Mouse (Mus musculus) urinary bladder, postnatal 14 days (tissue): ENCODE results near the gene Kcnma1.

ENCODE experiments used
- DNase-seq: peaks from one replicate; pipeline ENCODE4 v3.0.0; 2021; ENCODE audit warnings: low spot score

Kcnma1 gene

DNA sequence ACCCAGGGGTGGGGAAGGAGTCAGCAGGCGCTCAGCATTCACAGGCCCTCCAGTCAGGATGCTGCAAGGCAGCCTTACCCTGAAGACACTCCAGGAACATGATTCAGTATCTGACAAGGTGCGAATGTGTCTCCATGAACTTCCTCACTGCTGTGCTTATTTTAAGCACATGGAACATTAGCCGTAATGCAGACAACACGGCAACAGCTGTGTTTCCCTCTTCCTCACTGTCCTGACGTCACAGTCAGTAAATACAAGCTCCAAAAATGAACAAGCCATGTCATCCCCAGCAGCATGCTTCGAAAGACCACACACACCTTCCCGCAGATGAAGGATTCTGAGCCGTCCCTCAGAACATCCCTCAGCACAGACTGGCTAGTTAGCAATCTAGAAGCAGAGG lies 47.8 kb downstream of the Kcnma1 start:
- no peak for DNase-seq

DNA sequence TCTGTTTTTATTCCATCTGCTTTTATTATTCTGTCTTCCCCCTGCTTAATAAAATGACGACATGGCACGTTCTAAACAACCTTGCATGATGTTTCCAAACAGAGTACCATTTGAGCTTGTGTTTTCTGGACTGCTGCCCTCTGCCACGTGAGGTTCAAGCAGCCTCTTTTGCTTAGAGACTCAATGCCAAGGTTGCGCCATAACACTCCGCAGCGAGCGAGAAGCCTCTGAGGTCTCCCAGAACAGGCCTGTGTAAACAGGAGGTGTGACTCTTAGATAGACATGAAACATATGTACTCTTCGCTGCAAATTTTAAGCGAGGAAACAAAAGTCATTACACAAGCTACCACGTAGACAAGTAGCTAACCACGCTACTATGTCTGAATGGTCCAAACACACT lies 55.2 kb downstream of the Kcnma1 start:
- DNase-seq, result peak; percentile 65

DNA sequence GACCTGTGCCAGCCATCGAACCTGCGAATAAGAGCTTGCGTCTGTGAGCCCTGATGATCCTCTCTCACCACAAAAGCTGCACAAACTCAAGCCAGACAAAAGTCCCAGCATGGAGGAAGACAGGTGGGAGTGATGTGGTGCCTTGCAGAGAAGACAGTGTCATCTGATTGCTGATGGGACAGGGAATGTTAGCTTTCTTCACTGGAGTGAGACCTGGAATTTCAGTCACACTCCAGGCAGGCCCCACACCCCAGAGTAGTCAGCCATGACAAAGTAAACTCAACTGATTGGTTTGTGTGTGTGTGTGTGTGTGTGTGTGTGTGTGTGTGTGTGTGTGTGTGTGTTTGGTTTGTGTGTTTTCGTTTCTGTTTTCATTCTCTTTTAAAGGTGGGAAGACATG lies 57.0 kb downstream of the Kcnma1 start:
- DNase-seq, result no peak

DNA sequence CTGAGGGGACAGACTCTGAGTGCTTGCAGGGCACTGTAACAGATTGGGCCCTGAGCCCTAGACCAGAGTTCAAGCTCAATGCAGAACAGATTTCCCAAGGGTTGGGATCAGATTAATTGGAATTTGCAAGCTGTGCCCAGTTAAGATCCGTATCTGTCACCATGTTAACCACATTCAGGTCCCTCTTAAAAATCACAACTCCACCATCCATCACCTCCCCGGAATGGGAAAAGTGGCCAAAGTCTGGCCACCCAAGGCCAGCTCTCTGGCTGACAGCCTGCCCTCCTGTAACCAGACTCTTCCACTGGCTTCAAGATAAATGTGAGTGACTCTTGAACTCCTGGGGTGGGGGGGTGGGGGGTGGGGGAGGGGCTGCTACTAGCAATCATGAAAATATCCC lies 70.4 kb downstream of the Kcnma1 start:
- DNase-seq, result no peak

DNA sequence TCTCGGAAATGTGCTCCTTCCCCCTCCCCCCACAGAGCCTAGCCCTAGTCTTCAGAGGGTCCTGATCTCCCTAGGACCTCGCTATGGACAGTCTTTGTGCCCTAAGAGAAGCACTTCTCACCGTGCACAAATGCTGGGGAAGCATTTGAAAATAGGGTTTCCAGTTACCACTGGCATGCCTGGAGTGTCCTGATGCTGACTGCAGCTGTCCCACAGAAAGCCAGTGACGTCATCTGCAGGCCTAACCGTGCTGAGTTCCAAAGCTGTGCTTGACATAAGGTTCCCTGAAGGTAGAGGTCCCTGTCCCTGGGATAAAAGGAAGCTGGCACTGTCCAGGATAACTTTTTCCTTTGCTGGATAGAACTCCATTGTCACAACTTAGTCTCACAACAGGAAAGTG lies 71.1 kb downstream of the Kcnma1 start:
- no peak for DNase-seq

DNA sequence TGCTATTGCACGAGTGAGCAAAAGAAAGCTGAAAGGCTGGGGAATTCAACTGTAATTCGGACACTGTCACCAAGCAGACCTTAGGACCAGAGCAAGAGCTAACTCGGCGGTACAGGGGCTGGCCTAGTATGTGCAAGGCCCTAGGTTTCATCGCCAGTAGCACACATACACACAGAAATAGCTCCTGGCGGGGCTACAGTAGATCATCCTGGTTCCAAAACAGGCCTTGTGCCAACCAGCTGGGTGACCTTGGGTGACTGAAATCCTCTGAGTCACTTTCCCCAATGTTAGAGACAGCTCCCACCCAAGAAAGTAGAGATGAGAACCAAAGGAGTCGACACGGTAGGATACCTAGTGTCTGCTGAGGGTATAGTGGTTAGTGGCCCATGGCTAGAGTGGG lies 72.2 kb downstream of the Kcnma1 start:
- no peak for DNase-seq

DNA sequence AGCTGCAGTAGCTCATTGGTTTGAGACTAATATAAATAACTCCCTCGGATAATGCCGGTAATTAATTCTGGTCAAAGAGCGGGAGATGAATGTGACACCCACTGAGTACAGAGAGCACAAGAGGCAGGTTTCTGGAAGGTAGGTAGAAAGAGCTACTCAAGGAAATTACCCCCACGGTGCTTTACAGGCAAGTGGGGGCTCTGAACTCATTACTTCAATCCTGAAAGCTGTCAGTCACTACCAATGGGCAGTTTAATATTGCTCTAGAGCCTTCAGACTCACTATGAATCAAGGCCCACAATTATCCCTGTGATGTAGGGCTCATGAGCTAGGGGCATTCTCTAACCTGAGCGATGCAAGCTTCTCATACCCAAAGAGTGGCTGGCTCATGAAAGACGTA lies 79.3 kb downstream of the Kcnma1 start:
- DNase-seq, result no peak

DNA sequence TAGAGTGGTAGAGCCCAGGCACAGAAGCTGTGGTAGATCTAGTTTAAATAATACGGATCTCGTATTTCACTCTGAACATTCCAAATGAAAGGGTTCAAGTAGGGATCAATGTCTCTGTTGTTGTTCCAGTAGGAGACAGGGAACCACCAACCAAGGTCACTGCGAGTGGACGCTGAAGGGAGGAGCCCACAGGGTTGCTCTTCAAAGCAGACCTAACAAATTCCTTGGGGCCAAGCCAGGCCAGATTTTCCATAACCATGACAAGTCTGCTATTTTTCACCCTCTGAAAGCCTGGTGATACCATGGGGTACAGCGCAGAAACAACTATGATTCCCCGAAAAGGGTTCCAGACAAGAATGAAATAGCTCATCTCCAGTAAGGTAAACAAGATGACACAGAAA lies 82.6 kb downstream of the Kcnma1 start:
- DNase-seq, result no peak

DNA sequence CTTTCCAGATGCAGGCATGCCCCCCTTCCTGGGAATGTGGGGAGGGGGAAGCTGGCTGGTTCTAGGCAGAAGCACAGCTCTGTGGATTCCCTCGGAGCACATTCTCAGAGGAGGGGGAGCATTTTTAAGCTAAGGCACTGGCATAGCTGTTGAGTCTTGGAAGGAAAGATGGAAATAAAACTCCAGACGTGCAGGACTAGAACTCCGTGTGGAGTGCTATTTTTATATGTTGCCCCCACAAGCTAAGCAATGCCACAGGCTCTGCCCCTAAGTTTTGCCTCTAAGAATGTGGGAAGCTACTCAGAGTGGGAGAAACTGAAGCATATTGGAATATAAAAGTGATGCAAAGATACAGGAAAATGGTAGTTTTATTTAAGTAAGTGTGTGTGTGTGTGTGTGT lies 85.1 kb downstream of the Kcnma1 start:
- DNase-seq, result no peak

DNA sequence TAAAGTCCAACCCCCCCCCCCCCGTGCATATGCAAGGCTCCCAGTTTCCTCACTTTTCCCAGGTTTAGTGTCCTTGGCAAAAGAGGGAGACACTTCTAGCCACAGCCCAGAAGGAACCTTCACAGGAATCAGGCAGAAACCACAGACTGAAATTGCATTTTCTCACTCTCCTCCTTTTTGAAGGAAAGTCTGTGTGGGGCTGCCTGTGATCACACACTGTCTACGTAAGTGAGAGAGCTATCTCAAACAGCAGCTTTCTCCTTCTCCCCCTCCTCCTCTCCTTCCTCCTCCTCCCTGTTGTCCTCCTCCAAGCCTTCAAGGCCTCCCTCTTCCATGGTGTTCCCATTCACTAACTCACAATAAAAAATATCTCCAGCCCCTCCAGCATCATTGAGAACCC lies 90.9 kb downstream of the Kcnma1 start:
- no peak for DNase-seq

DNA sequence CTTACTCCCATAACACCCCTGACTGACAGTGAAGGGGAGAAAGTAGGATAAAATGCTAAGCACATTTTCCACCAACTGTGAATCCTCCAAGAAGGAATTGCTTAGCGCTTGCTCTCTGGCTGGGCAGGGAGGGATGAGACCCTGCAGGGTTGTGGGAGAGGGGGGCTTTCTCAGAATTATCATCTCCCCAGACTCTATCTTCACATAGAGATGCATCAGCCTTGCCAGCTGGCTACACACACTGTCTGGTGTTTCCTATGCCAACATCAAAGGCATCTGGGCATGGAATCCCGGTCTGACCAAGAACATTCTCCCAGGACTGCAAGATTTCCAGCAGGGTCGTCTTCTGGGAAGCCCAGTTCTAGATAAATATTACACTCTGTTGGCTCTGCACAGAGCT lies 91.5 kb downstream of the Kcnma1 start:
- DNase-seq, result no peak

DNA sequence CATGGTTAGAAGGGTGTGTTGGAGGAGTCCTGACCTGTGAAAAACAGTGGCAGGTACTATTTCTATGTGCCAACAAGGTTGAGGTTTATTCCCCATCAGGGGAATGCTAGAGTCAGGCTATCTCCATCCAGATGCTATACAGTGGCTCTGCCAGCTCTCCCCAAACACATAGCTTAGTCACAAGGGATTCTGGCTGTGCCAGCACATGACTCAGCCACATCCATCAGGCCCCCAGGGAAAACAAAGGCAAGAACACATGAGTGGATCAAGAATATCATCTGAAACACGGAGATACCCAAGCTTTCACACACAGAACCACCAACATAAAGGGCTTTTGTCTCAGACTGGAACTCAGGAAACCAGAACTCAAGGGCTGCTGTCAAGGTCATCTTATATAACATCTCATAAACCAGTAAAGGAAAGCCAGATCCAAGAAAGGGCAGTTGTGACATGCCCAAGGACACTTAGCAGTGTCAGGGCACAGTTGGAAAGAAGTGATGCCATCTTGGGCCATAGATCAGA lies 103.1 kb downstream of the Kcnma1 start:
- DNase-seq, result no peak

DNA sequence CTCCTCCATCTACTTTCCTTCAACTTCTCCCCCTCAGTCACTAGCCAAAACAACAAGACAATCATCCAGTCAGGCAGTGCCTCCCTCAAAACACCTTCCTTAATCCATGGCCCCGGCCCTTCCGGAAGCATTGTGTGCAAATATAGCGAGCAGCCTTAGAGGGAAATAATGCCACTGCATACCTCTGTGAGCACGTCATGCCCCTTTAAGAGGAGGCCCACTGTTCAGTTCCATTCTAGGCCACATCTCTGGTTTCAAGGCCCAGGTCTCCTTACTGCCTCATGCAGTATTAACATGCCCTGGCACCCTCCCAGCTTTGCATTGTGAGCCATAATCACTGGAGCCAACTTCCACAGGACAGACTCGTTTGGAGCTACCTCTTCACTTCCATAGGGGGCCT lies 105.7 kb downstream of the Kcnma1 start:
- no peak for DNase-seq

DNA sequence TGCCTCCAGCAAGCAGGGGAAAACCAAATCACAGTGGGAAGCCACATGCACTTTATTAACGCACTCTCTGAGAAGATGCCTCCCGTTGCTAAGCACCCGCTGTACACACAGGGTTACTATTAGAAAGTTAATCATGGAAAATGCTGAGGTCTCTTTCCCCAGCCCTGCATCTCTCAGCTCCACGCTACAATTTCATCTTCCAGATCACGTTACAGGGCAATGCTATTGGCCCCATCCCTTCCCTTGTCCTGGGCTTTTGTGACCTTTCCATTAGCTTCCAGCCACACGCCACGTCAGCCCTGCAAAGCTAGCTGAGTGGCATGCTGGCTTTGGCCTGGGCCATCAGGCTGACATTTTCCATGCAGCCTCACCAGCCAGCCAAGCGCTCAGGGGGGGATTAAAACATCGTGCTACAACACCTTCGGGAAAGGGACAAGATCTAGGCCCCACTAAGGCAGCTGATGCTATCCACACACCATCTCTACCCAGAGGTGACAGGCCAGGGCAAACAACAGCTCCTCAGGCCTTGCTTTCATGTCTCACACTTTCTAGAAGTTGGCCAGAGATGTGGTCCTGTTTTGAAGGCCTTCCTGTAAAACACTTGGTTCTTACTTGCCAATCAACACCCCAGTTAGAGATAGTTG lies 111.5 kb downstream of the Kcnma1 start:
- no peak for DNase-seq

DNA sequence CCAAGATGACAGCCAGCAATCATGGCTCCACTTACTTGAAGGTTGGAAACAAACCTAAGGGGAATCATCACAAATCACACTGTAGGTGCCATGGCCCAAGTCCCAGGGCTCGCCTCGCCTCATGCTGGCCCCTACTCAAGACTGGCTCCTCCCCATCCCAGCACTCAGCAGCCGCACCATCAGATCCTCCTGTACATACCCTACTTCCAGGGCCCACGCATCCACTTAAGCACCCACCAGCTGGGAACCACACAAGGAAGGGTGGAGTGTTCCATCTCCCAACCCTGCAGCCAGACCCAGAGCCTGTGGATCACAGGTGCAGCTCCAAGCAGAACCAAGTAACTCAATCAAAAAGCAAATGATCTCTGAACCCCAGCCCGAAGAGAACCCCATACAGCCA lies 114.8 kb downstream of the Kcnma1 start:
- no peak for DNase-seq

DNA sequence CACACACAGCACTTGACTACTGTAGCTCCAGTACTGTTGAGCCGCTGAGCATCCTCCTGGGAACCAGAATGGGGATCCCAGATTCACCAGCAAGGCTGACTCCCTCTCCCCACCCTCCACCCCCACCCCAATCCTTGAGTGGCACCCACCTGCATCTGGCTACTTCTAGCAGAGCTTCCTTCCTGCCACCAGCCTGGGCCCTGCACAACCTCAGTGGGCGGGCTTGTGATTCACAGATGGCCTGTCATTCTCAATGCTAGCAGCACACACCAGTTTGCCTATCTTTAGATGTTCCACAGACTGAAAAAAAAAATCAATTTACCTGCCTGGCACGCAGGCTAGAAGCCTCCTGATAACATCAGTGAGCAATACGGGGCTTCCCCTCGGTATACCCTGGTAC lies 116.5 kb downstream of the Kcnma1 start:
- no peak for DNase-seq

DNA sequence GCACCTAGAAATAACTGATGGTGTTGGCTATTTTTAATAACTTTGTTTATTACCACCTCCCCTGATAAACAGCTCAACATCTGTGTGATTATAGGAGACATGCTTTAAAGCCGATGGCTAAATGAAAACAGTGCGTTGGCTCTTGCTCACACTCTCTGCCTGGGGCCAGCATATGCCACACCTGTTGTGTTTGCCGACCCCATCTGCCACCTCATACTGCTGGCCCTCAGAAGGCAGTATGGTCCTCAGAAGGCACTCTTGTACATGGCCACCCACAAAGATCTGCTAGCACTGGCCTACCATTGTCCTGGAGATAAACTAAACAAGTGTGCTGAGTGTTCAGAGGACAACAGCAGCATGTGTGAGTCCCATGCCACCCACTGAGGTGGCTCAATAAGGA lies 118.3 kb downstream of the Kcnma1 start:
- no peak for DNase-seq

DNA sequence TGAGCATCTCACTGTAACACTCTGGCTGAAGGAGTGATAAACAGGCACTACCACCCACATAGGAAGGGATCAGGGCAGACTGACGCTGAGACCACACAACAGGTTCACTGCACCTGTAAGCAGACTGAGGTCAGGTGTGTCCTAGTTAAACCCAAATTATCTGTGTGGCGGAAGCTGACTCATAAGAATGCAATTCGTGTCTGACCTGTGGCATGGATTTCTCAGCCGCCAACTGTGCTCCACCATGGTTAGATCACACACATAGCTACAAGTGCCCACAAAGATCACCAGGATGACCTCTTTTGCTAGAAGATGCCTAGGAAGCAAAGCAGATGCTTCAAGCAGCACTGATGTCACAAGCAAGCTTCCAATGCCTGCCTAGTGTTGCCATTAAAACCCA lies 128.2 kb downstream of the Kcnma1 start:
- no peak for DNase-seq

DNA sequence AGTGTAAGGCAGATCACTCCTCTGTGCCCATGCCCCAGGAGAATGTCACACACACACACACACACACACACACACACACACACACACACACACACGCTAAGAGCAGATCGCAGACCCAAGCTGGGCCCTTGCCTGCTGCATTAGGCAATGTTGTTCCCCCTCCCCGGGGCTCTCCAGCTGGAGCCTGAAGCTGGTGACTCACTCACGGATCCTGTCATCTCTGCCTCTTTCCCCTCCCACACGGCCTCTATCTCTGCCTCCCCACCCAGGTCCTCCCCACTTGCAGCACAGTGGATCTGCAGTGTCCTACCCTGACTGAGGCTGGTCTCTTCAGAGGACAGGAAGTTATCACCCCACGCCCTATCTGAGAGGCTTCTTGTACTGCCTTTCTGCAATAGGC lies 128.8 kb downstream of the Kcnma1 start:
- peak; percentile 74 for DNase-seq

DNA sequence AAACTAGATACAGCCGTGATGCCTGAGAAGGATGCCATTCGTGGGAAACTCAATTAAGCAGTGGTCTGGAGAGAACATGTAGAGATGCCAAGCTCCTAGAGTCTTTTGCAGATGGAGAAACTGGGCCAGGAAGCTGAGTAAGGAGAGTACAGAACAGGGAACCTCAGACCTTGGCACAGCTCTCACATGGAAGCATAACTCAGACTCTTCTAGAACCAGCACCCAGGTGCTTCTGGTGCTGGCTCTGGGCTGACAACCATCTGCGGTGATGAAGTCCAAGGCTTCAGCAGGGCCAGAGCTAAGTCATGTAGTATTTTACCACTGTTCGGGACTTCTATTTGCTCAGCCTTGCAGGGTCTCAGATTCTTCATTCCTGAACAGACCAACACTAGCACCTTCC lies 129.2 kb downstream of the Kcnma1 start:
- no peak for DNase-seq

DNA sequence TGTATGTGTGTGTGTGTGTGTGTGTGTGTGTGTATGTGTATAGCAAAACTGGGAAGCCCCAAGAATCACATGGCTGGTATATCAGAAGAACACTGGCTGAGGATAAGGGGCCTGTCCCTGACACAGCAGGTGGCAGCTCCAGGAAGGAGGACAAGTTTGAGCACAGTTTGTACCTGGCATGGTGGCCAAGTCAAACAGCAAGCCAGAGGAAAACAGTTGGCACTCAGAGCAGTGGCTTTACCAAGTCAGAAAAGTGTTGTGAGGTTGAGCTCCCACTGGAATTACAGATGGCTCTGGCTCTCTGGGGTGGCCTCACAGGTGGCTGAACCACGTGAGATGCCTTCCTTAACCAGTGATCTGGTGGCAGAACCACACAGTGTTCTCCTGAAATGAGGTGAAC lies 132.3 kb downstream of the Kcnma1 start:
- peak; percentile 10 for DNase-seq

DNA sequence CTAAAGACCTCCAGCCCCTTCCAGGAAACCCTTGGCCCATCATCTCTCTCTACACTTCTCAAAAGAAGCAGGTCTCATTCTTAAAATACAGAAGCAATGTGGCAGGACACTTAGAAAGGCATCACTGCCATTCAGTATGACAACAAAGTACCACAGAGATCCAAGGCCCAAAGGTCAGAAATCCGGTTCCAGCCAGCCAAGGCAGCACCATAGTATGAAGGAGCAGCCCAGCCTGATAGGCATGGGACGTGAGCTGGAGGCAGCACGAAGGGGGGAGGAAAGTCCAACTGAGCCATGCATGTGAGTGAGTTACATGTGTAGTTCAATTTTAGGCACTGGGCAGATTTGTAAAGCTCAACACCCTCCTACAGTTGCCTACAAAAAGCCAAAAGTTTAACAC lies 135.0 kb downstream of the Kcnma1 start:
- no peak for DNase-seq

DNA sequence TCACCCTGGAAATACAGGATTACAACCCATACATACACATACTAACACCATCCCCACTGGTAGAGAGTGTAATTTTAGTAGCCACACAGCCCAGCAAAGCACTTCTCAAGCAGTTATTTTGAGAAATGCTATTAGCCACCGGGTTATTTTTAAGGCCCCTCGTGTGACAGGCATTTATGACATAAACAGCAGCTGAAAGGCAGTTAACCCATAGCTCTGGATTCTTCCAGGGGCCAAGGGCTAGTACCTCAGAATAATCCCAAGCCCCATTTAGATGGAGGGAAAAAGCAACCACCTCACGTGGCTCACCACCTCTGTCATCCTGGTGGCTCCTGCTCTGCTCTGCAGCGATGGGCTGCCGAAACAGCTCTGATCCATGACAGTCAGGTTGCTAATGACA lies 136.7 kb downstream of the Kcnma1 start:
- no peak for DNase-seq

DNA sequence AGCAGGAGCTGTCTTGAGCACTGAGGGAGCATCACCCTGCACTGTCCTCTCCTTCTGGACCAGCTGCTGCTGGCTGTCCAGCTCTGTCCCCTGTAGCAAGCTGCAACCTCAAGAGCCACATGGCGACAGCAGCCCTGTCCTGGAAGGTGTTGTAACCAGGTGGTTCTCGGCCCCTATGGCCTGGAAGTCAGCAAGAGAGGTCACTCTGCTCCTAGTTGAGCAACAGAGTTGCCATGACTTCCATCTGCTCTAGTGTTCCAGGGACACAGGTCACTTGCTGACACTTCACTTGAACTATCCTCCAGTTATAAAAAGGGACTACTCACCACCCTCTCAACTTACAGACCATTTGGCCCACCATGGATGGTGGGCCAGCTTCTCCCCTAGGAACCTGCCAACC lies 139.7 kb downstream of the Kcnma1 start:
- no peak for DNase-seq

DNA sequence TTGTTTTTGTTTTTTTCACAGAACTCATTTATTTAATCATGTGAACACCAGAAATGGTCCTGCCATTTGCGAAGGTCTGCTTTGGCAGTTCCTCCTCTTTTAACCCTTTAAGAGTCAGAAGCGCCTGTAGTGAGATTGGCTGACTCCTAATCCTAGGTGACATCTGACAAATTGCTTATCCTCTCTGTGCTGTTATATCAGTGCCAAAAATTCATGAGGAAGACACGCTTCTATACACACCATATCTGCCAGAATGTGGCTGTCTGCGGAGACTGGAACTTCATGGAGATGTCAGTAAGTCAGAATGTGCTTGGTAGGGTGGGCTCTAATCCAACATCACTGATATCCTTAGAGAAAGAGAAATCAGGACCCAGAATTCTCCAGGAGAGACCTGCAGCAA lies 157.3 kb downstream of the Kcnma1 start:
- no peak for DNase-seq
